Mouse (Mus musculus) embryonic fibroblast, embryonic 13.5 days (primary cell): ENCODE results near the gene Spred2. TPM values are rescaled to one million over a fixed set of nuclear protein-coding genes. Genes with fewer than 3 reads are reported as not detected.

ENCODE experiments used
- H3K27ac ChIP-seq: 2 replicates; pipeline ENCODE4 v1.5.1; 2012; ENCODE audit warnings: low read length, control low read depth, inconsistent platforms; ENCODE audit not compliant: insufficient read depth
- H3K4me1 ChIP-seq: 2 replicates; pipeline ENCODE4 v1.6.1; 2011; ENCODE audit warnings: low read length; ENCODE audit not compliant: control insufficient read depth, insufficient read depth
- H3K4me3 ChIP-seq: 2 replicates; pipeline ENCODE4 v1.5.1; 2011; ENCODE audit warnings: mild to moderate bottlenecking, control low read depth, low read length; ENCODE audit not compliant: insufficient read depth
- CTCF ChIP-seq: IDR thresholded peaks from 2 replicates; pipeline ENCODE4 v1.5.1; 2011; ENCODE audit warnings: mild to moderate bottlenecking, control low read depth, low read length, moderate library complexity, borderline replicate concordance; ENCODE audit not compliant: insufficient read depth
- POLR2A ChIP-seq: IDR thresholded peaks from 2 replicates; pipeline ENCODE4 v1.6.1; 2011; ENCODE audit warnings: low read depth, mild to moderate bottlenecking, control low read depth, low read length, moderate library complexity
- polyA plus RNA-seq: library from polyadenylated mRNA; stranded (reverse); fragments of >200 nt; gene quantifications from 2 replicates; pipeline ENCODE4 v1.2.4, GENCODE M21; 2011; ENCODE audit warnings: low read depth; ENCODE audit not compliant: missing spikeins, insufficient read length

Spred2 gene
- polyA plus RNA-seq, 1 experiment, result 26.3 TPM

GRCm38 (mm10) chr11:19938456-19939004 is 14.4 kb downstream of the Spred2 start:
- Histone ChIP-seq H3K27ac (no peak overlapping the region), H3K4me1 (peaks cover 3% of the 10 kb centered on the region; the same call in 1 of the 2 replicates), H3K4me3 (no peak overlapping the region)
- TF ChIP-seq POLR2A (no peak), CTCF (no peak)

- Histone ChIP-seq H3K4me1 (peaks cover 3% of the 10 kb centered on the region; the same call in 1 of the 2 replicates), H3K27ac (no peak overlapping the region), H3K4me3 (no peak overlapping the region)
- TF ChIP-seq POLR2A, result no peak
- no peak for TF ChIP-seq CTCF
Measured at GRCm38 (mm10) chr11:19939305-19939730, 15.1 kb downstream of the Spred2 start.

- TF ChIP-seq CTCF (no peak), POLR2A (no peak)
- H3K4me1 ChIP-seq, result peaks cover 3% of the 10 kb centered on the region; the same call in 1 of the 2 replicates
- H3K27ac ChIP-seq, result no peak overlapping the region
Measured at GRCm38 (mm10) chr11:19939831-19940230, 15.7 kb downstream of the Spred2 start.

GRCm38 (mm10) chr11:19941156-19941777 is 17.1 kb downstream of the Spred2 start:
- Histone ChIP-seq H3K4me1 (peaks cover 3% of the 10 kb centered on the region; the same call in 1 of the 2 replicates), H3K4me3 (no peak overlapping the region), H3K27ac (no peak overlapping the region)
- TF ChIP-seq CTCF, result no peak
- TF ChIP-seq POLR2A, result no peak

More at GRCm38 (mm10) chr11:19939831-19940230, 15.7 kb downstream of the Spred2 start:
- no peak overlapping the region for H3K4me3 ChIP-seq

- TF ChIP-seq POLR2A (no peak), CTCF (no peak)
- Histone ChIP-seq H3K4me3 (no peak overlapping the region), H3K4me1 (peaks cover 3% of the 10 kb centered on the region; the same call in 1 of the 2 replicates), H3K27ac (no peak overlapping the region)
Measured at GRCm38 (mm10) chr11:19941978-19942377, 17.8 kb downstream of the Spred2 start.

- TF ChIP-seq POLR2A (no peak), CTCF (no peak)
- no peak overlapping the region for H3K4me3 ChIP-seq
- no peak overlapping the region for H3K27ac ChIP-seq
- peaks cover 6% of the 10 kb centered on the region for H3K4me1 ChIP-seq
Measured at GRCm38 (mm10) chr11:19943753-19944152, 19.6 kb downstream of the Spred2 start.

- H3K4me1 ChIP-seq, result peaks cover 4% of the 10 kb centered on the region
- no peak overlapping the region for H3K4me3 ChIP-seq
- H3K27ac ChIP-seq, result no peak overlapping the region
- TF ChIP-seq CTCF (no peak), POLR2A (no peak)
Measured at GRCm38 (mm10) chr11:19944701-19945100, 20.5 kb downstream of the Spred2 start.

GRCm38 (mm10) chr11:19946721-19947120 is 22.5 kb downstream of the Spred2 start:
- Histone ChIP-seq H3K4me3 (no peak overlapping the region), H3K27ac (no peak overlapping the region), H3K4me1 (peaks cover 4% of the 10 kb centered on the region)
- TF ChIP-seq CTCF, result no peak
- TF ChIP-seq POLR2A, result no peak

GRCm38 (mm10) chr11:19947626-19948135 is 23.5 kb downstream of the Spred2 start:
- no peak overlapping the region for H3K4me3 ChIP-seq
- TF ChIP-seq POLR2A, result no peak
- no peak for TF ChIP-seq CTCF
- peaks cover 4% of the 10 kb centered on the region for H3K4me1 ChIP-seq
- H3K27ac ChIP-seq, result no peak overlapping the region

GRCm38 (mm10) chr11:19949725-19950124 is 25.6 kb downstream of the Spred2 start:
- TF ChIP-seq POLR2A (no peak), CTCF (no peak)
- H3K4me1 ChIP-seq, result peaks cover 4% of the 10 kb centered on the region
- H3K27ac ChIP-seq, result no peak overlapping the region
- no peak overlapping the region for H3K4me3 ChIP-seq
